Mouse (Mus musculus) heart, adult 2 months (tissue): ENCODE results near the gene Exoc3l4. TPM values are rescaled to one million over a fixed set of nuclear protein-coding genes. Genes with fewer than 3 reads are reported as not detected.
A peak's percentile ranks its signal among the peaks of the same experiment; 100 is the strongest.

Experiments
- DNase-seq, 2 experiments: peaks; one replicate each; pipeline ENCODE4 v3.0.0; 2021
- H3K27ac ChIP-seq: fragments of 200-600 bp; 2 replicates; pipeline ENCODE4 v1.8.1; 2022
- H3K27me3 ChIP-seq: fragments of 200-500 bp; 2 replicates; pipeline ENCODE4 v1.6.1; 2012; ENCODE audit warnings: mild to moderate bottlenecking, low read length, inconsistent platforms, mixed read lengths; ENCODE audit not compliant: control insufficient read depth, insufficient read depth
- H3K36me3 ChIP-seq: fragments of 200-500 bp; 2 replicates; pipeline ENCODE4 v1.6.1; 2012; ENCODE audit warnings: low read length, inconsistent platforms; ENCODE audit not compliant: control insufficient read depth, insufficient read depth
- H3K4me1 ChIP-seq: fragments of 200-500 bp; 2 replicates; pipeline ENCODE4 v1.6.1; 2011; ENCODE audit warnings: low read length; ENCODE audit not compliant: control insufficient read depth, insufficient read depth
- H3K4me3 ChIP-seq: fragments of 200-600 bp; 2 replicates; pipeline ENCODE4 v1.8.1; 2022
- H3K79me2 ChIP-seq: fragments of 200-500 bp; replicated peaks from 2 replicates; pipeline ENCODE4 v1.6.1; 2012; ENCODE audit warnings: mild to moderate bottlenecking, inconsistent platforms, low read length, moderate library complexity, mixed read lengths; ENCODE audit not compliant: control insufficient read depth, insufficient read depth
- H3K9ac ChIP-seq: fragments of 200-500 bp; 2 replicates; pipeline ENCODE4 v1.6.1; 2012; ENCODE audit warnings: low read depth, mild to moderate bottlenecking, control low read depth, inconsistent platforms, low read length, mixed read lengths
- CTCF ChIP-seq: fragments of 200-600 bp; IDR thresholded peaks from 2 replicates; pipeline ENCODE4 v1.8.1; 2022; ENCODE audit warnings: antibody characterized with exemption, mild to moderate bottlenecking, moderate library complexity
- EP300 ChIP-seq: fragments of 200-500 bp; IDR thresholded peaks from 2 replicates; pipeline ENCODE4 v1.6.1; 2011; ENCODE audit warnings: low read depth, low read length, control low read depth; ENCODE audit not compliant: insufficient read depth
- POLR2A ChIP-seq: fragments of 200-500 bp; IDR thresholded peaks from 2 replicates; pipeline ENCODE4 v1.6.1; 2011; ENCODE audit warnings: mild to moderate bottlenecking, low read depth, low read length, control low read depth; ENCODE audit not compliant: insufficient read depth
- WGBS: fragments of 180-500 bp; shearing (Covaris S2); methylation state at CpG from one replicate; pipeline ENCODE4 v1.1.7; 2018; 5-methylcytosine and 5-hydroxymethylcytosine counted together
- intact Hi-C: fragments of 180-260 bp; cut with DNase I; formaldehyde crosslinking; loops from one replicate; pipeline ENCODE4 v1.15.1; 2025
- polyA plus RNA-seq: library from polyadenylated mRNA; depleted of rRNA; stranded (reverse); fragments of >200 nt; gene quantifications from 2 replicates; pipeline ENCODE4 v1.2.3, GENCODE M21; 2012
- total RNA-seq, 2 experiments: library from RNA; stranded (reverse); gene quantifications; 2 replicates each; pipeline ENCODE4 v1.2.3; 2021

The Exoc3l4 gene
- total and polyA plus RNA-seq, 3 experiments: 2.5 to 10.9 (median 2.7) TPM

- no peak for DNase-seq
- H3K36me3 ChIP-seq: no peaks in the 10 kb centered on the region
- H3K27me3 ChIP-seq: no peaks in the 10 kb centered on the region
- no peaks in the 10 kb centered on the region for H3K79me2 ChIP-seq
- H3K4me1 ChIP-seq: peaks cover 6% of the 10 kb centered on the region
- intact Hi-C loops: no loop called here
- 74% methylated on average over 3 of the region's 3 CpGs for WGBS
- no peak for TF ChIP-seq POLR2A
- TF ChIP-seq EP300: no peak
- TF ChIP-seq CTCF: no peak
- H3K27ac ChIP-seq: no peak overlapping the region
- H3K4me3 ChIP-seq: no peak overlapping the region
- no peak overlapping the region for H3K9ac ChIP-seq
Measured at GRCm38 (mm10) chr12:111441523-111441922, 24.7 kb downstream of the Exoc3l4 start.

GRCm38 (mm10) chr12:111442309-111443010 lies 25.6 kb downstream of the Exoc3l4 start, which contains the start of gene Tnfaip2:
Gene Tnfaip2 (plus strand): TSS chr12:111442469.
- no peaks in the 10 kb centered on the region for H3K27me3 ChIP-seq

GRCm38 (mm10) chr12:111443011-111443870 lies 26.4 kb downstream of the Exoc3l4 start:
- no peaks in the 10 kb centered on the region for H3K27me3 ChIP-seq
- 37% methylated on average over 15 of the region's 15 CpGs for WGBS
- TF ChIP-seq CTCF (no peak), EP300 (peak; percentile 62; the same call in 1 of the 2 replicates), POLR2A (peak; percentile 59)
- no peaks in the 10 kb centered on the region for H3K36me3 ChIP-seq
- peak in 1 of 2 experiments; percentile 71 for DNase-seq
- peak overlapping the region; percentile 94 for H3K27ac ChIP-seq
- H3K4me1 ChIP-seq: peaks cover 2% of the 10 kb centered on the region
- no peaks in the 10 kb centered on the region for H3K79me2 ChIP-seq
- H3K4me3 ChIP-seq: peak overlapping the region; percentile 65
- intact Hi-C loops: loop anchor here (2.0 kb wide), 1 partner anchor 14 kb away; no protein-coding TSS in a partner anchor
- peak overlapping the region; percentile 78 for H3K9ac ChIP-seq

More at GRCm38 (mm10) chr12:111442309-111443010, 25.6 kb downstream of the Exoc3l4 start, which contains the start of gene Tnfaip2:
- H3K27ac ChIP-seq: peak within 1 kb of the TSS; percentile 94
- no peaks in the 10 kb centered on the region for H3K36me3 ChIP-seq
- intact Hi-C loops: loop anchor here (2.0 kb wide), 1 partner anchor 14 kb away; no protein-coding TSS in a partner anchor
- WGBS: 2% methylated on average over 48 of the region's 48 CpGs
- H3K9ac ChIP-seq: peak within 1 kb of the TSS; percentile 78
- peak; percentile 89 to 91 for DNase-seq
- TF ChIP-seq CTCF: no peak
- no peak for TF ChIP-seq EP300
- peak; percentile 95 for TF ChIP-seq POLR2A
- H3K79me2 ChIP-seq: no peaks in the 10 kb centered on the region
- H3K4me1 ChIP-seq: peaks cover 3% of the 10 kb centered on the region
- peak within 1 kb of the TSS; percentile 65 for H3K4me3 ChIP-seq

GRCm38 (mm10) chr12:111443921-111444831 lies 27.4 kb downstream of the Exoc3l4 start:
- Histone ChIP-seq H3K27me3 (no peaks in the 10 kb centered on the region), H3K4me3 (peak overlapping the region; percentile 65; the same call in 1 of the 2 replicates)

GRCm38 (mm10) chr12:111445161-111445889 lies 28.5 kb downstream of the Exoc3l4 start:
- 67% methylated on average over 52 of the region's 52 CpGs for WGBS
- H3K4me1 ChIP-seq: peaks cover 12% of the 10 kb centered on the region
- no peak for TF ChIP-seq POLR2A
- no peak for TF ChIP-seq EP300
- TF ChIP-seq CTCF: no peak
- H3K27ac ChIP-seq: no peak overlapping the region
- H3K9ac ChIP-seq: no peak overlapping the region
- H3K4me3 ChIP-seq: no peak overlapping the region
- H3K27me3 ChIP-seq: no peaks in the 10 kb centered on the region
- intact Hi-C loops: no loop called here
- no peak for DNase-seq
- no peaks in the 10 kb centered on the region for H3K79me2 ChIP-seq
- no peaks in the 10 kb centered on the region for H3K36me3 ChIP-seq

More at GRCm38 (mm10) chr12:111443921-111444831, 27.4 kb downstream of the Exoc3l4 start:
- intact Hi-C loops: loop anchor here (2.0 kb wide), 1 partner anchor 15 kb away; no protein-coding TSS in a partner anchor
- DNase-seq: no peak
- TF ChIP-seq POLR2A (no peak), CTCF (no peak), EP300 (no peak)
- WGBS: 58% methylated on average over 10 of the region's 10 CpGs
- H3K9ac ChIP-seq: 0 out of 2 replicates have a peak overlapping the region, but pooled peaks have one; percentile 13
- peaks cover 3% of the 10 kb centered on the region for H3K4me1 ChIP-seq
- H3K27ac ChIP-seq: peak overlapping the region; percentile 94
- H3K79me2 ChIP-seq: no peaks in the 10 kb centered on the region
- H3K36me3 ChIP-seq: no peaks in the 10 kb centered on the region
